Mouse (Mus musculus): Measurements from ENCODE around the gene Scube3. TPM values are rescaled to one million over a fixed set of nuclear protein-coding genes. Genes with fewer than 3 reads are reported as not detected.

The Scube3 gene
- polyA plus RNA-seq (2014; fragmentation: Nextera tagmentation; extraction: Ambion mirVana) = 3.3 and 4.8 TPM in 2 replicates

GRCm38 (mm10) chr17:28141771-28142699 is at the start of gene Scube3:
Gene Scube3 (plus strand): TSS chr17:28142141.
- under 1% methylated on average over 85 of the region's 97 CpGs for WGBS
- H3K36me3 ChIP-seq (ENCODE audit: control insufficient read depth, insufficient read depth, low read length) = no peaks in the 10 kb centered on the region
- peak within 1 kb of the TSS; percentile 58 for H3K4me3 ChIP-seq (ENCODE audit: low read depth, low read length)
- H3K27me3 ChIP-seq (ENCODE audit: control insufficient read depth, insufficient read depth, low read length) = no peaks in the 10 kb centered on the region
- H3K4me1 ChIP-seq (ENCODE audit: control insufficient read depth, insufficient read depth, low read length) = peaks cover 18% of the 10 kb centered on the region
- H3K27ac ChIP-seq (ENCODE audit: low read length) = 0 out of 2 replicates have a peak within 1 kb of the TSS, but pooled peaks have one; percentile 11
- ATAC-seq (ENCODE audit: insufficient number of reproducible peaks, insufficient read depth, low FRiP score, low read depth) = no peak
- H3K4me2 ChIP-seq (replicated peaks; ENCODE audit: low read depth, low read length) = peak within 1 kb of the TSS; percentile 94
- H3K9me3 ChIP-seq (ENCODE audit: control insufficient read depth, low read depth, low read length) = no peaks in the 10 kb centered on the region
- H3K9ac ChIP-seq (replicated peaks; ENCODE audit: low read depth, low read length) = peak within 1 kb of the TSS; percentile 49

- H3K27me3 ChIP-seq (ENCODE audit: control insufficient read depth, insufficient read depth, low read length) = no peaks in the 10 kb centered on the region
- H3K4me3 ChIP-seq (ENCODE audit: low read depth, low read length) = no peak overlapping the region
- H3K9me3 ChIP-seq (ENCODE audit: control insufficient read depth, low read depth, low read length) = peaks cover 3% of the 10 kb centered on the region; the same call in 1 of the 2 replicates
- H3K36me3 ChIP-seq (ENCODE audit: control insufficient read depth, insufficient read depth, low read length) = no peaks in the 10 kb centered on the region
- 91% methylated on average over 2 of the region's 2 CpGs for WGBS
- H3K4me2 ChIP-seq (replicated peaks; ENCODE audit: low read depth, low read length) = no peak overlapping the region
- H3K9ac ChIP-seq (replicated peaks; ENCODE audit: low read depth, low read length) = no peak overlapping the region
- no peaks in the 10 kb centered on the region for H3K4me1 ChIP-seq (ENCODE audit: control insufficient read depth, insufficient read depth, low read length)
- no peak for ATAC-seq (ENCODE audit: insufficient number of reproducible peaks, insufficient read depth, low FRiP score, low read depth)
- H3K27ac ChIP-seq (ENCODE audit: low read length) = no peak overlapping the region
These were observed 49.6 kb upstream of the Scube3 start for GRCm38 (mm10) chr17:28092297-28092696.

GRCm38 (mm10) chr17:28093837-28094236 is 48.1 kb upstream of the Scube3 start:
- H3K27me3 ChIP-seq (ENCODE audit: control insufficient read depth, insufficient read depth, low read length) = no peaks in the 10 kb centered on the region
- H3K36me3 ChIP-seq (ENCODE audit: control insufficient read depth, insufficient read depth, low read length) = no peaks in the 10 kb centered on the region
- ATAC-seq (ENCODE audit: insufficient number of reproducible peaks, insufficient read depth, low FRiP score, low read depth) = no peak
- no peaks in the 10 kb centered on the region for H3K4me1 ChIP-seq (ENCODE audit: control insufficient read depth, insufficient read depth, low read length)
- H3K9me3 ChIP-seq (ENCODE audit: control insufficient read depth, low read depth, low read length) = peaks cover 3% of the 10 kb centered on the region; the same call in 1 of the 2 replicates
- H3K9ac ChIP-seq (replicated peaks; ENCODE audit: low read depth, low read length) = no peak overlapping the region
- 78% methylated on average over 3 of the region's 3 CpGs for WGBS
- H3K27ac ChIP-seq (ENCODE audit: low read length) = no peak overlapping the region
- no peak overlapping the region for H3K4me2 ChIP-seq (replicated peaks; ENCODE audit: low read depth, low read length)
- H3K4me3 ChIP-seq (ENCODE audit: low read depth, low read length) = no peak overlapping the region

DNA sequence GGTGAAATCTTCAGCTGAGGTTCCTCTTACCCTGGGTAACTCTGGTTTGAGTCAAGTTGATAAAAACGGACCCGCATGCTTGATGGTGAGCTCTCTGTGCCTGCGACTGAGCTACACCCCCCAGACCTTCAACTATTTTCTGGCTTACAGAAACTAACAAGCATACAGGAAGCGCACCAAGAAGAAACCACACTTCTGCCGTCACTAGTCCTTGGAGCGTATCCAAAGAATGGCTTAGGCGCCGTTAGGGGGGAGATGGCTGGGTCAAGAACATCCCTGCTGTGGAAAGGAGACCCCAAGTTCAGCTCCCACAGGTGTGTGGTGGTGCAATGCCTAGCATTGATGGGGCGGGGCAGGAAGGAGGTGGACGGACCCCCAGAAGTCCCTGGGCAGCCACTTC is 45.5 kb upstream of the Scube3 start:
- 71% methylated on average over 10 of the region's 10 CpGs for WGBS
- H3K27ac ChIP-seq (ENCODE audit: low read length) = no peak overlapping the region

DNA sequence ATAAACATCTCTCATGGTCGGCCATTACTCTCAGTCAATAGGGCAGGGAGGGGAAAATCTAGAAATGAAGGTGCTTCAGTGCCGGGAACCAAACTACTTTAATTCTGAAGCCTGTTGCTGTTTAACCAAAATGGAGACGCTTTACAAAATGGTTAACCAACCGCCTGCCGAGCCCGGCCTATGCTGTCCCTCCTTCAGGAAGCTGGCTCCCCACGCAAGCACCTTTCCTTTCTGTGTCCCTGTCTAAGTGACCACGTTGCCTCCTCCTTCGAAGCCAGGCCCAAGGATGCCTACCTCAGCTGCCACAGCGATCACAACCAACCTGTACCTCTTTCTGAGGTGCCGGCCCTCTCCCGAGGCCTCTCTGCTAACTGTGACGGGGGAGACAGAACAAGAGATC is 44.6 kb upstream of the Scube3 start:
- Histone ChIP-seq H3K4me3 (ENCODE audit: low read depth, low read length) (no peak overlapping the region), H3K4me1 (ENCODE audit: control insufficient read depth, insufficient read depth, low read length) (no peaks in the 10 kb centered on the region), H3K27me3 (ENCODE audit: control insufficient read depth, insufficient read depth, low read length) (no peaks in the 10 kb centered on the region), H3K4me2 (replicated peaks; ENCODE audit: low read depth, low read length) (no peak overlapping the region), H3K9me3 (ENCODE audit: control insufficient read depth, low read depth, low read length) (peaks cover 3% of the 10 kb centered on the region; the same call in 1 of the 2 replicates), H3K9ac (replicated peaks; ENCODE audit: low read depth, low read length) (no peak overlapping the region), H3K36me3 (ENCODE audit: control insufficient read depth, insufficient read depth, low read length) (no peaks in the 10 kb centered on the region), H3K27ac (ENCODE audit: low read length) (no peak overlapping the region)
- 80% methylated on average over 13 of the region's 13 CpGs for WGBS
- no peak for ATAC-seq (ENCODE audit: insufficient number of reproducible peaks, insufficient read depth, low FRiP score, low read depth)

More for the DNA sequence above, 45.5 kb upstream of the Scube3 start:
- Histone ChIP-seq H3K36me3 (ENCODE audit: control insufficient read depth, insufficient read depth, low read length) (no peaks in the 10 kb centered on the region), H3K27me3 (ENCODE audit: control insufficient read depth, insufficient read depth, low read length) (no peaks in the 10 kb centered on the region), H3K4me2 (replicated peaks; ENCODE audit: low read depth, low read length) (no peak overlapping the region), H3K9ac (replicated peaks; ENCODE audit: low read depth, low read length) (no peak overlapping the region), H3K4me1 (ENCODE audit: control insufficient read depth, insufficient read depth, low read length) (no peaks in the 10 kb centered on the region), H3K4me3 (ENCODE audit: low read depth, low read length) (no peak overlapping the region), H3K9me3 (ENCODE audit: control insufficient read depth, low read depth, low read length) (peaks cover 3% of the 10 kb centered on the region; the same call in 1 of the 2 replicates)
- no peak for ATAC-seq (ENCODE audit: insufficient number of reproducible peaks, insufficient read depth, low FRiP score, low read depth)

GRCm38 (mm10) chr17:28099086-28099485 is 42.9 kb upstream of the Scube3 start:
- no peak overlapping the region for H3K4me3 ChIP-seq (ENCODE audit: low read depth, low read length)
- no peaks in the 10 kb centered on the region for H3K36me3 ChIP-seq (ENCODE audit: control insufficient read depth, insufficient read depth, low read length)
- no peak overlapping the region for H3K9ac ChIP-seq (replicated peaks; ENCODE audit: low read depth, low read length)
- H3K4me1 ChIP-seq (ENCODE audit: control insufficient read depth, insufficient read depth, low read length) = no peaks in the 10 kb centered on the region
- no peaks in the 10 kb centered on the region; the same call in 1 of the 2 replicates for H3K9me3 ChIP-seq (ENCODE audit: control insufficient read depth, low read depth, low read length)
- H3K27ac ChIP-seq (ENCODE audit: low read length) = no peak overlapping the region
- 0 out of 2 replicates have a peak, but pooled peaks have one; percentile 18 for ATAC-seq (ENCODE audit: insufficient number of reproducible peaks, insufficient read depth, low FRiP score, low read depth)
- no peak overlapping the region for H3K4me2 ChIP-seq (replicated peaks; ENCODE audit: low read depth, low read length)
- WGBS = 61% methylated on average over 3 of the region's 3 CpGs
- H3K27me3 ChIP-seq (ENCODE audit: control insufficient read depth, insufficient read depth, low read length) = no peaks in the 10 kb centered on the region

DNA sequence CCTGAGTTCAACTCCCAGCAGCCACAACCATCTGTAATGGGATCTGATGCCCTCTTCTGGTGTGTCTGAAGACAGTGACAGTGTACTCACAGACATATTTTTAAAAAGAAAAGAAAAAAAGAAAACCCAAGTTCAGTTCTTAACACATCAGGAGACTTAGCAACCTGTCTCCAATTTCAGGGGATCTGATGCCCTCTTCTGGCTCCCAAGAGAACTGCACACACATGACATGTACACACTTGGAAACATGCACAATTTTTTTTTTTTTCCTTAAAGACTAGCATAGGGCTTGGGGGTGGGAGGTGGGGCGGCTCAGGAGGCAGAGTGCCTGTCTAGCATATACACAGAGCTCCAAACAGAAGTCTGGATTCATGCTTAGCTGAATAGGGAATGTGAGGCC is 41.3 kb upstream of the Scube3 start:
- no peak overlapping the region for H3K4me3 ChIP-seq (ENCODE audit: low read depth, low read length)
- H3K4me2 ChIP-seq (replicated peaks; ENCODE audit: low read depth, low read length) = no peak overlapping the region
- H3K27ac ChIP-seq (ENCODE audit: low read length) = no peak overlapping the region
- no peaks in the 10 kb centered on the region for H3K27me3 ChIP-seq (ENCODE audit: control insufficient read depth, insufficient read depth, low read length)
- H3K4me1 ChIP-seq (ENCODE audit: control insufficient read depth, insufficient read depth, low read length) = no peaks in the 10 kb centered on the region
- WGBS = 85% methylated on average over 1 of the region's 1 CpGs
- no peaks in the 10 kb centered on the region for H3K36me3 ChIP-seq (ENCODE audit: control insufficient read depth, insufficient read depth, low read length)
- no peaks in the 10 kb centered on the region for H3K9me3 ChIP-seq (ENCODE audit: control insufficient read depth, low read depth, low read length)
- H3K9ac ChIP-seq (replicated peaks; ENCODE audit: low read depth, low read length) = no peak overlapping the region
- ATAC-seq (ENCODE audit: insufficient number of reproducible peaks, insufficient read depth, low FRiP score, low read depth) = no peak

DNA sequence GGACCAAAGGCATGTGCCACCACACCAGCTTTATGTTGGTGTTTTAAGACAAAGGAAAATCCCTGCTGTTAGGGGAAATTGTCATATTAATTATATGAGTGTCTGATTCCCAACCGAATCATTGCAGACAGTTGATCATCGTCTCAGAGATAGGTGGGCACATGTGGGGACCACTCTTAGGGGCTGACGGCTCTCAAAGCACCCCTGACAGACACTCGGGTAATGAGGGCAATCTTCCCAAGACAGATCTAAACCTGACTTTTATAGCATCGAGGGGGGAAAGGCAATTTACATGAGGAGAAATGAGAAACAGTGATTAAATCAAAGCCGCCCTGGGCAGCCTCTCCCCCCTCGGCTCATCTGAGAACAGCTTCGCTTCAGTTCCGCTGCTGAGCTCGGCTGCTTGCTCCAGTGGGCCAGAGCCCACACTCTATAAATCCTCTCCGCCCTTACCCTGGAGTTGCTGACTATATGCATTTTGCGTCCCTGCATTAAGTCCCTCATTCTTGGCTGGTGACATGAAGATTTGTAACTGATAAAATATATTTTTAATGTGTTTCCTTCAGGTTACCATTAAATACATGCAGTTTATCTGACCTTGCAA is 40.6 kb upstream of the Scube3 start:
- Histone ChIP-seq H3K27ac (ENCODE audit: low read length) (no peak overlapping the region), H3K4me3 (ENCODE audit: low read depth, low read length) (no peak overlapping the region), H3K4me2 (replicated peaks; ENCODE audit: low read depth, low read length) (no peak overlapping the region), H3K9me3 (ENCODE audit: control insufficient read depth, low read depth, low read length) (no peaks in the 10 kb centered on the region), H3K4me1 (ENCODE audit: control insufficient read depth, insufficient read depth, low read length) (no peaks in the 10 kb centered on the region), H3K36me3 (ENCODE audit: control insufficient read depth, insufficient read depth, low read length) (no peaks in the 10 kb centered on the region), H3K9ac (replicated peaks; ENCODE audit: low read depth, low read length) (no peak overlapping the region), H3K27me3 (ENCODE audit: control insufficient read depth, insufficient read depth, low read length) (no peaks in the 10 kb centered on the region)
- WGBS = 44% methylated on average over 12 of the region's 12 CpGs
- ATAC-seq (ENCODE audit: insufficient number of reproducible peaks, insufficient read depth, low FRiP score, low read depth) = no peak

All from stomach, embryonic 14.5 days (tissue).